Comparison of ENCODE assay signal across 19 mouse cellular contexts in the genomic region with DNA sequence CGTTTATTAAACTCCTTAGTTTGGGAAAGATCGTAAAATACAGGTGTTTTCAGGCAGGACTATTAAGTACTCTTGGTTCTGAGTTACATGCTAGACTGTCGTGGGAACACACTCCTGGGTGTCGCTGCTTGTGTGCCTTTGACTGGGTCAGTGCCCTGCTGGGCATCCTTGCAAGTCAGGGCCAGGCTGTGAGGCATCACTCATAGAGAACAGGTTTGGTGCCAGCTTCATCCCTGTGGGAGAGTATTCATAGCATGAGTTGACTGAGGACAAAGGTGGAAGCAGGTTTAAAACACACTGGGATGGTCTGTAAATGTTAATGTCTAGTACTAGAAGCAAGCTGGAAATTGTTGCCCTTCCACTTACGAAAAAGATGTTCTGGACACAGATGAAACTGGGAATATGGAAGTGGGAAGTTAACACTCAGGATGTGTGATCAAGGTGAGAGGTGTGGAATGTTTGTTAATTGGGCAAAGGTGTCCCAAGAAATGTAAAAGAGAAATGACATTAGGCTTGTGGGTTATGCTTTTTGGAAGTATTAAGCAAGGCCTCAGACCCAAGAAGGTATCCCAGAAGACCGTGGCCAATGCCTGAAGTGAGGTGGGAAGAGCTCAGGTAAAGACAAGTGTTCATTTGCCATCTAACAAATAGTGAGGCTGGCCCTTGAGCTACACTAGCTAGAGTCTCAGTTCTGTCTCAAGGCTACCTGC. TPM values are rescaled to one million over a fixed set of nuclear protein-coding genes. Genes with fewer than 3 reads are reported as not detected.
DNase-seq lines count a peak whose midpoint lies in the region; ATAC-seq and TF ChIP-seq lines count a peak whose summit lies in the region.
"Had no signal": no experiment of that assay in that cellular context is flagged by ENCODE, and none has a peak within 500 bp of the region (broad histone marks: within the 10 kb centered on the region; RNA-seq: fewer than 3 reads in every experiment).

No protein-coding gene starts in this region.

- H3K9me3 ChIP-seq in heart, embryonic 13.5 days: no peaks in the 10 kb centered on the region
- H3K9me3 ChIP-seq: embryonic facial prominence, embryonic 15.5 days; heart, embryonic 15.5 days; hindbrain, embryonic 13.5 days; limb, embryonic 13.5 days; neural tube, embryonic 15.5 days had no signal

- peaks cover 46% of the 10 kb centered on the region for H3K79me2 ChIP-seq in macrophage (ENCODE audit: inconsistent target)

- no peak overlapping the region for H3K27ac ChIP-seq in heart, embryonic 13.5 days (replicated peaks)
- H3K27ac ChIP-seq in bone marrow macrophage, adult 2 months (ENCODE audit: insufficient read depth, low read depth, low read length): peak overlapping the region; percentile 92
- H3K27ac ChIP-seq in macrophage: peak overlapping the region; percentile 94
- H3K27ac ChIP-seq: embryonic facial prominence, embryonic 15.5 days; heart, embryonic 15.5 days; hindbrain, embryonic 13.5 days; limb, embryonic 13.5 days; neural tube, embryonic 15.5 days had no signal

- H3K9ac ChIP-seq in heart, embryonic 13.5 days: no peak overlapping the region
- H3K9ac ChIP-seq: embryonic facial prominence, embryonic 15.5 days; heart, embryonic 15.5 days; hindbrain, embryonic 13.5 days; limb, embryonic 13.5 days; neural tube, embryonic 15.5 days had no signal

- TF ChIP-seq CTCF in bone marrow macrophage, adult 2 months (IDR thresholded peaks at IDR 0.05; ENCODE audit: low read depth, low read length): no peak

- no peak for ATAC-seq in heart, embryonic 13.5 days (ENCODE audit: extremely low read depth, insufficient number of reproducible peaks, low FRiP score, low TSS enrichment)
- no peak for ATAC-seq in monocyte, adult 5-6 weeks (replicated peaks; ENCODE audit: insufficient number of reproducible peaks, low FRiP score, low TSS enrichment, poor library complexity, severe bottlenecking)
- ATAC-seq: forebrain, embryonic 14.5 days; midbrain, embryonic 16.5 days had no signal

- H3K36me3 ChIP-seq in heart, embryonic 13.5 days: peaks cover 27% of the 10 kb centered on the region
- 0 out of 2 replicates have a peak, but pooled peaks cover 5% of the 10 kb centered on the region for H3K36me3 ChIP-seq in macrophage (ENCODE audit: inconsistent target)

- TF ChIP-seq POLR2A in bone marrow macrophage, adult 2 months (IDR thresholded peaks at IDR 0.05; ENCODE audit: borderline replicate concordance, low read depth, low read length): no peak

- H3K4me2 ChIP-seq in heart, embryonic 13.5 days: peak overlapping the region; percentile 84
- H3K4me2 ChIP-seq: embryonic facial prominence, embryonic 15.5 days; heart, embryonic 15.5 days; hindbrain, embryonic 13.5 days had no signal

- H3K4me3 ChIP-seq in heart, embryonic 13.5 days: peak overlapping the region; percentile 71
- H3K4me3 ChIP-seq in bone marrow macrophage, adult 2 months (ENCODE audit: insufficient read depth, low read length): peak overlapping the region; percentile 83
- H3K4me3 ChIP-seq in macrophage (ENCODE audit: inconsistent target): peak overlapping the region; percentile 97
- H3K4me3 ChIP-seq: embryonic facial prominence, embryonic 15.5 days; hindbrain, embryonic 13.5 days; neural tube, embryonic 15.5 days had no signal

- 93% methylated on average over 6 of the region's 6 CpGs for WGBS in heart, embryonic 13.5 days
- WGBS in macrophage (ENCODE audit: missing documents): 96% methylated on average over 6 of the region's 6 CpGs

- no peak for DNase-seq in heart, adult 8-10 months (ENCODE audit: low spot score)
- peak; percentile 54 to 57 for DNase-seq in B cell, adult 2 months
- no peak for DNase-seq in ovary, postnatal 10 days (ENCODE audit: low spot score)
- DNase-seq: adrenal gland, postnatal 36 days; kidney, adult 9 months; lung, postnatal 36 days; thymus, adult 2 months had no signal

- no peaks in the 10 kb centered on the region for H3K27me3 ChIP-seq in heart, embryonic 13.5 days (replicated peaks)
- H3K27me3 ChIP-seq: embryonic facial prominence, embryonic 15.5 days; heart, embryonic 15.5 days; hindbrain, embryonic 13.5 days; limb, embryonic 13.5 days; neural tube, embryonic 15.5 days had no signal

- peaks cover 28% of the 10 kb centered on the region for H3K4me1 ChIP-seq in heart, embryonic 13.5 days
- H3K4me1 ChIP-seq in bone marrow macrophage, adult 2 months (ENCODE audit: control insufficient read depth, insufficient read depth, low read length): peaks cover 9% of the 10 kb centered on the region

RNA-seq across cellular contexts. Expression of gene Fth1, which starts 4.9 kb away (rescaled TPM):
- 2,189 and 2,554 TPM in 2 replicates for polyA plus RNA-seq in heart, embryonic 13.5 days (2015; fragmentation: Nextera tagmentation; extraction: Ambion mirVana)
- total RNA-seq in heart, adult 8-10 months (2022): 1,000 to 10,000 TPM; 2,773 to 3,210 (median 2,950) TPM
- 20,335 and 20,363 TPM in 2 replicates for polyA plus RNA-seq in bone marrow macrophage, adult 2 months (2012; ENCODE audit: insufficient read depth, insufficient read length, missing spikeins)
- 1,000 to 10,000 TPM in 25 of 26 experiments, 100 to 1,000 TPM in 1; 839 to 4,643 (median 2,612) TPM for total RNA-seq in macrophage (2018; cell fraction: chromatin; rRNA removed)
- total RNA-seq in macrophage (2018; cell fraction: cytosol; rRNA removed): over 10,000 TPM; 27,371 to 77,320 (median 43,339) TPM
- total RNA-seq in macrophage (2018; cell fraction: nucleus; rRNA removed): over 10,000 TPM in 4 of 26 experiments, 1,000 to 10,000 TPM in 22; 2,155 to 11,196 (median 6,502) TPM
- 25,011 to 42,260 TPM (median 38,400 TPM) in 3 replicates for polyA plus RNA-seq in macrophage (2018)
- total RNA-seq in monocyte, adult 5-6 weeks (2017): 676 to 886 TPM (median 682 TPM) in 3 replicates

RNA-seq across cellular contexts. Expression of gene Best1, which starts 16.1 kb away (rescaled TPM):
- polyA plus RNA-seq in heart, embryonic 13.5 days (2015; fragmentation: Nextera tagmentation; extraction: Ambion mirVana): 0.23 and 0.27 TPM in 2 replicates
- under 1 TPM in 2 of 4 experiments, not detected in 2; 0.14 to 0.65 TPM for total RNA-seq in heart, adult 8-10 months (2022)
- 0.44 and 2.3 TPM in 2 replicates for polyA plus RNA-seq in bone marrow macrophage, adult 2 months (2012; ENCODE audit: insufficient read depth, insufficient read length, missing spikeins)
- 1 to 10 TPM in 8 of 26 experiments, under 1 TPM in 17, not detected in 1; 0.25 to 4.7 (median 0.74) TPM for total RNA-seq in macrophage (2018; cell fraction: chromatin; rRNA removed)
- 1 to 10 TPM in 9 of 26 experiments, under 1 TPM in 17; 0.35 to 1.7 (median 0.84) TPM for total RNA-seq in macrophage (2018; cell fraction: cytosol; rRNA removed)
- 1 to 10 TPM in 13 of 26 experiments, under 1 TPM in 12, not detected in 1; 0.34 to 3.0 (median 1.1) TPM for total RNA-seq in macrophage (2018; cell fraction: nucleus; rRNA removed)
- polyA plus RNA-seq in macrophage (2018): 0.11 to 1.8 TPM (median 0.22 TPM) in 3 replicates
- 0.21 TPM in 1 of 3 replicates, not detected in the others for total RNA-seq in monocyte, adult 5-6 weeks (2017)
- total RNA-seq: common myeloid progenitor, adult 5-6 weeks had no signal

RNA-seq across cellular contexts. Expression of gene Rab3il1, which starts 16.1 kb away (rescaled TPM):
- polyA plus RNA-seq in heart, embryonic 13.5 days (2015; fragmentation: Nextera tagmentation; extraction: Ambion mirVana): 32.5 and 36.7 TPM in 2 replicates
- 1 to 10 TPM; 6.3 to 8.1 (median 7.5) TPM for total RNA-seq in heart, adult 8-10 months (2022)
- polyA plus RNA-seq in bone marrow macrophage, adult 2 months (2012; ENCODE audit: insufficient read depth, insufficient read length, missing spikeins): 156 and 178 TPM in 2 replicates
- total RNA-seq in macrophage (2018; cell fraction: chromatin; rRNA removed): 100 to 1,000 TPM in 11 of 26 experiments, 10 to 100 TPM in 14, 1 to 10 TPM in 1; 8.2 to 225 (median 73.2) TPM
- total RNA-seq in macrophage (2018; cell fraction: cytosol; rRNA removed): 100 to 1,000 TPM in 17 of 26 experiments, 10 to 100 TPM in 9; 35.4 to 153 (median 124) TPM
- total RNA-seq in macrophage (2018; cell fraction: nucleus; rRNA removed): 100 to 1,000 TPM in 10 of 26 experiments, 10 to 100 TPM in 16; 23.9 to 194 (median 77.8) TPM
- polyA plus RNA-seq in macrophage (2018): 97.7 to 161 TPM (median 125 TPM) in 3 replicates
- total RNA-seq in monocyte, adult 5-6 weeks (2017): 0.39 to 3.0 TPM in 2 of 3 replicates, not detected in the other

RNA-seq across cellular contexts. Expression of gene Fads3, which starts 56.0 kb away (rescaled TPM):
- polyA plus RNA-seq in heart, embryonic 13.5 days (2015; fragmentation: Nextera tagmentation; extraction: Ambion mirVana): 39.4 and 41.9 TPM in 2 replicates
- 10 to 100 TPM; 34.9 to 43.8 (median 37.4) TPM for total RNA-seq in heart, adult 8-10 months (2022)
- 4.6 and 6.5 TPM in 2 replicates for polyA plus RNA-seq in bone marrow macrophage, adult 2 months (2012; ENCODE audit: insufficient read depth, insufficient read length, missing spikeins)
- 10 to 100 TPM in 16 of 26 experiments, 1 to 10 TPM in 9, under 1 TPM in 1; 0.68 to 64.4 (median 14.8) TPM for total RNA-seq in macrophage (2018; cell fraction: chromatin; rRNA removed)
- total RNA-seq in macrophage (2018; cell fraction: cytosol; rRNA removed): 1 to 10 TPM; 1.2 to 4.0 (median 2.3) TPM
- total RNA-seq in macrophage (2018; cell fraction: nucleus; rRNA removed): 10 to 100 TPM in 10 of 26 experiments, 1 to 10 TPM in 15, under 1 TPM in 1; 0.92 to 26.0 (median 8.6) TPM
- polyA plus RNA-seq in macrophage (2018): 2.4 to 3.4 TPM (median 2.4 TPM) in 3 replicates
- total RNA-seq in monocyte, adult 5-6 weeks (2017): 1.1 TPM in 1 of 3 replicates, not detected in the others

Comparison
In these comparisons a context has a peak if more than half of its experiments do, and no peak if none do; other contexts are left out.
1. DNase-seq: peak in B cell, adult 2 months (2 of 2); none in heart, adult 8-10 months (single experiment) and ovary, postnatal 10 days (single experiment).
2. Peak in every context shown above with its lines, with median percentiles within 50 percentile points of each other: H3K4me3 ChIP-seq.